Mouse (Mus musculus): ENCODE measurements around the gene Cdc42ep5. TPM values are rescaled to one million over a fixed set of nuclear protein-coding genes. Genes with fewer than 3 reads are reported as not detected.

Cdc42ep5 gene
- polyA plus RNA-seq, 1 experiment from 2014 or later = 32.1 TPM

DNA sequence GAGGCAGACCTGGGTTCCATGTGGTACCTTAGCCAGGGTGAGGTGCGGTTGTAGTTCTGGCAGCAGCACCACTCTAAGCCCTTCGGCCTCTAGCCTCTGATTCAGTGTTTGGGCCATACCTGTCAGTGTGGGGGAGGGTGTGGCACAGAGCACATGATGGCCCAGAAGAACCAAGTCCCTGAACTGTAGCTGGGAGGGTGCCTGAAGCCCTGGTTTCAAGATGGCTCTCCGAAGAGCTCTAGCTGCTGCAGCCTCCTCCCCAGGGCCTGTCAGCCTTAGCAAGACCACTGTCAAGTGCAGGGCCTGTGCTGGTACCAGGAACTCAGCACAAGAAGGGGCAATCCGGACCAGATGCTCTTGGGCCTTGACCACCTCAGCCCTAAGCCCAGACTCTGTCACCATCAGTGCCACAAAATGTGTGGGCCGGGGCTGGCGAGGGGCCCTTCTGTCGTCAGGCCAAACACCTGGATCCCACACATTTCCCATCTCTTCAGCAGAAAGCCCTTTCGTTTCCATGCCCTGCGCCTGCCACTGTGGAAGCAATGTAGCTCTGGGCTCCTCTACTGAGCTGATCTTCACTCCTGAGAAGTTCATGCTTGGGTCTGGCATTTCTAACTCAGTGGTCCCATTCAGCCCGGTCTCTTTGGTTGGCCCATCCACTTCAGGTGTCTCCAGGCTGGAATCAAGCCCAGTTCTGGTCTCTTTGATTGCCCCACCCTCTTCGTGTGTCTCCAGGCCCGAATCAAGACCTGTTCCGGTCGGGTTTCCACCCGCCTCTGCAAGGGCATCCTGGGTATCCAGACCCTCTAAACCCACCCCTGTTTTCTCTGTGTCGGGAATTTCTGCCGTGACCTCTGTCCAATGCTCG lies 16.1 kb downstream of the Cdc42ep5 start:
- Histone ChIP-seq H3K9ac (ENCODE audit: low read depth, low read length) (peak overlapping the region; percentile 71), H3K27ac (ENCODE audit: low read depth, low read length) (peak overlapping the region; percentile 84), H3K4me1 (ENCODE audit: control insufficient read depth, insufficient read depth, low read length) (peaks cover 14% of the 10 kb centered on the region; the same call in 1 of the 2 replicates), H3K36me3 (ENCODE audit: control insufficient read depth, insufficient read depth, low read length) (peaks cover 33% of the 10 kb centered on the region), H3K27me3 (ENCODE audit: control insufficient read depth, insufficient read depth, low read length) (peaks cover 11% of the 10 kb centered on the region; the same call in 1 of the 2 replicates), H3K9me3 (replicated peaks; ENCODE audit: control insufficient read depth, low read length) (no peaks in the 10 kb centered on the region), H3K4me3 (ENCODE audit: low read depth, low read length) (peak overlapping the region; percentile 59), H3K4me2 (peak overlapping the region; percentile 80)
- WGBS (ENCODE audit: insufficient replicate concordance) = 29% methylated on average over 18 of the region's 18 CpGs
- ATAC-seq (replicated peaks; ENCODE audit: insufficient number of reproducible peaks, low FRiP score, low TSS enrichment) = peak; percentile 11; the same call in 1 of the 2 replicates

GRCm38 (mm10) chr7:4147836-4148235 lies 16.8 kb downstream of the Cdc42ep5 start:
- no peak overlapping the region for H3K27ac ChIP-seq (ENCODE audit: low read depth, low read length)
- no peak for ATAC-seq (replicated peaks; ENCODE audit: insufficient number of reproducible peaks, low FRiP score, low TSS enrichment)
- H3K27me3 ChIP-seq (ENCODE audit: control insufficient read depth, insufficient read depth, low read length) = peaks cover 11% of the 10 kb centered on the region; the same call in 1 of the 2 replicates
- H3K4me1 ChIP-seq (ENCODE audit: control insufficient read depth, insufficient read depth, low read length) = peaks cover 14% of the 10 kb centered on the region; the same call in 1 of the 2 replicates
- peaks cover 39% of the 10 kb centered on the region for H3K36me3 ChIP-seq (ENCODE audit: control insufficient read depth, insufficient read depth, low read length)
- no peaks in the 10 kb centered on the region for H3K9me3 ChIP-seq (replicated peaks; ENCODE audit: control insufficient read depth, low read length)
- H3K4me2 ChIP-seq = peak overlapping the region; percentile 80; the same call in 1 of the 2 replicates
- no peak overlapping the region for H3K4me3 ChIP-seq (ENCODE audit: low read depth, low read length)
- WGBS (ENCODE audit: insufficient replicate concordance) = 85% methylated on average over 4 of the region's 4 CpGs
- no peak overlapping the region for H3K9ac ChIP-seq (ENCODE audit: low read depth, low read length)

GRCm38 (mm10) chr7:4147371-4147770 lies 17.3 kb downstream of the Cdc42ep5 start:
- Histone ChIP-seq H3K27me3 (ENCODE audit: control insufficient read depth, insufficient read depth, low read length) (peaks cover 11% of the 10 kb centered on the region; the same call in 1 of the 2 replicates), H3K36me3 (ENCODE audit: control insufficient read depth, insufficient read depth, low read length) (peaks cover 43% of the 10 kb centered on the region), H3K4me1 (ENCODE audit: control insufficient read depth, insufficient read depth, low read length) (peaks cover 14% of the 10 kb centered on the region; the same call in 1 of the 2 replicates), H3K4me2 (no peak overlapping the region), H3K9ac (ENCODE audit: low read depth, low read length) (no peak overlapping the region), H3K9me3 (replicated peaks; ENCODE audit: control insufficient read depth, low read length) (no peaks in the 10 kb centered on the region), H3K27ac (ENCODE audit: low read depth, low read length) (no peak overlapping the region), H3K4me3 (ENCODE audit: low read depth, low read length) (no peak overlapping the region)
- 86% methylated on average over 20 of the region's 20 CpGs for WGBS (ENCODE audit: insufficient replicate concordance)
- ATAC-seq (replicated peaks; ENCODE audit: insufficient number of reproducible peaks, low FRiP score, low TSS enrichment) = no peak

GRCm38 (mm10) chr7:4146241-4147180 lies 18.1 kb downstream of the Cdc42ep5 start:
- peaks cover 14% of the 10 kb centered on the region; the same call in 1 of the 2 replicates for H3K4me1 ChIP-seq (ENCODE audit: control insufficient read depth, insufficient read depth, low read length)
- no peak for ATAC-seq (replicated peaks; ENCODE audit: insufficient number of reproducible peaks, low FRiP score, low TSS enrichment)
- peaks cover 52% of the 10 kb centered on the region for H3K36me3 ChIP-seq (ENCODE audit: control insufficient read depth, insufficient read depth, low read length)
- 93% methylated on average over 23 of the region's 23 CpGs for WGBS (ENCODE audit: insufficient replicate concordance)
- H3K9me3 ChIP-seq (replicated peaks; ENCODE audit: control insufficient read depth, low read length) = no peaks in the 10 kb centered on the region
- no peak overlapping the region for H3K9ac ChIP-seq (ENCODE audit: low read depth, low read length)
- H3K4me2 ChIP-seq = no peak overlapping the region
- H3K4me3 ChIP-seq (ENCODE audit: low read depth, low read length) = no peak overlapping the region
- H3K27ac ChIP-seq (ENCODE audit: low read depth, low read length) = no peak overlapping the region
- H3K27me3 ChIP-seq (ENCODE audit: control insufficient read depth, insufficient read depth, low read length) = peaks cover 8% of the 10 kb centered on the region; the same call in 1 of the 2 replicates

DNA sequence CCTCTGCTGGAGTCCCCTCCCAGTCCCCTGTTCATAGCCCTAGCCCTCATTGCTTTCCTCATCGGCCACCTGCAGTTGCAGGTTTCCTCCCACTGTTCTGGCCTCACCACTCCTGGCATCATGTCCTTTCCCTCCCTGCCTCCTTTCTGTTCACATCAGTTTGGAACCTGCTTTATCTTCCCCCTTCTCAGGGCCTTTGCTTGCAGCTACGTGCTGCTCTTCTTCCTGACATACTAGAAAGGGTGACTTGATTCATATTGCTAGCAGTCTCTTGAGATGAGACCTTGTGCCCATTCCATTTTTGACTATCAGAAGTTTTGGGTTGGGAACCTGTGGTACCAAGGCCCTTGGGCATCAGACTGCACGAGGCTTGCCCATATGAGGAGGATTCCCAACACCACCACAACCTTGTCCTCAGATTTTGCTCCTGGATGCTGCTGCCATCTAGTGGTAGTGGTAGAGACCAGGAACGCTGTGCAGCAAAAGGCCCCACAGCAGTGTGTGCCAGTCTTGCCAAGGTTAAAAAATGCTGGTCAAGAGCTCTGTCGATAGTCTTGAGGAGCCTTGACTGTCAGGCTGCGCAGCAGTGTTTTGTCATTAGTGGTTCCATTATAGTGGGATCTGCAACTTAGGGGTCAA lies 19.0 kb downstream of the Cdc42ep5 start:
- H3K9me3 ChIP-seq (replicated peaks; ENCODE audit: control insufficient read depth, low read length) = no peaks in the 10 kb centered on the region
- H3K4me3 ChIP-seq (ENCODE audit: low read depth, low read length) = no peak overlapping the region
- peaks cover under 1% of the 10 kb centered on the region; the same call in 1 of the 2 replicates for H3K27me3 ChIP-seq (ENCODE audit: control insufficient read depth, insufficient read depth, low read length)
- no peak overlapping the region for H3K9ac ChIP-seq (ENCODE audit: low read depth, low read length)
- no peak overlapping the region for H3K4me2 ChIP-seq
- 69% methylated on average over 6 of the region's 6 CpGs for WGBS (ENCODE audit: insufficient replicate concordance)
- peaks cover 6% of the 10 kb centered on the region; the same call in 1 of the 2 replicates for H3K4me1 ChIP-seq (ENCODE audit: control insufficient read depth, insufficient read depth, low read length)
- peaks cover 55% of the 10 kb centered on the region for H3K36me3 ChIP-seq (ENCODE audit: control insufficient read depth, insufficient read depth, low read length)
- no peak for ATAC-seq (replicated peaks; ENCODE audit: insufficient number of reproducible peaks, low FRiP score, low TSS enrichment)
- no peak overlapping the region for H3K27ac ChIP-seq (ENCODE audit: low read depth, low read length)

DNA sequence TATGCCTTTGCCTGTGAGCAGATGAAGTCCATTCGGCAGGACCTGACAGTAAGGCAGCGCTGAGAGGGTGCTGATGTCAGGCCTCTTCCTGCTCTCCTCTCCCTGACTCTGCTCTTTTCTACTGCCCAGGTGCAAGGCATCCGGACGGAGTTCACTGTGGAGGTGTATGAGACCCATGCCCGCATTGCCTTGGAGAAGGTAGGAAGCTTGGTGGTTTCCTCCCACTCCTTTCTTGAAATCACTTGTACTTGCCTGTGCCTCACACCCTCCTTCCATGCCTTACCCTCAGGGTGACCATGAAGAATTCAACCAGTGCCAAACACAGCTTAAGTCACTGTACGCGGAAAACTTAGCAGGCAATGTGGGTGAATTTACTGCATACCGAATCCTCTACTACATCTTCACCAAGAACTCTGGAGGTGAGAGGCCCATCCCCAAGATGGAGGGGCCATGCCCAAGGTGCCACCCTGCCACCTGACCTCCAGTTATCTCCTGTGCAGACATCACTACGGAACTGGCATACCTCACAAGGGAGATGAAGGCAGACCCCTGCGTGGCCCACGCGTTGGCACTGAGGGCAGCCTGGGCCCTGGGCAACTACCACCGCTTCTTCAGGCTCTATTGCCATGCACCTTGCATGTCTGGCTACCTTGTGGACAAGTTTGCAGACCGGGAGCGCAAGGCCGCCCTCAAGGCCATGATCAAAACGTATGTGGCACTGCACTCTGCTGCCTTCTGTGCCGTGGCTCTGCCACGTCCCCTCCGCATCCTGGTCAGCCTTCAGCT lies 19.7 kb downstream of the Cdc42ep5 start:
- Histone ChIP-seq H3K27ac (ENCODE audit: low read depth, low read length) (no peak overlapping the region), H3K9ac (ENCODE audit: low read depth, low read length) (no peak overlapping the region), H3K4me3 (ENCODE audit: low read depth, low read length) (no peak overlapping the region), H3K4me2 (no peak overlapping the region), H3K4me1 (ENCODE audit: control insufficient read depth, insufficient read depth, low read length) (peaks cover 6% of the 10 kb centered on the region; the same call in 1 of the 2 replicates), H3K27me3 (ENCODE audit: control insufficient read depth, insufficient read depth, low read length) (no peaks in the 10 kb centered on the region), H3K9me3 (replicated peaks; ENCODE audit: control insufficient read depth, low read length) (no peaks in the 10 kb centered on the region), H3K36me3 (ENCODE audit: control insufficient read depth, insufficient read depth, low read length) (peaks cover 61% of the 10 kb centered on the region)
- WGBS (ENCODE audit: insufficient replicate concordance) = 94% methylated on average over 20 of the region's 20 CpGs
- ATAC-seq (replicated peaks; ENCODE audit: insufficient number of reproducible peaks, low FRiP score, low TSS enrichment) = no peak

DNA sequence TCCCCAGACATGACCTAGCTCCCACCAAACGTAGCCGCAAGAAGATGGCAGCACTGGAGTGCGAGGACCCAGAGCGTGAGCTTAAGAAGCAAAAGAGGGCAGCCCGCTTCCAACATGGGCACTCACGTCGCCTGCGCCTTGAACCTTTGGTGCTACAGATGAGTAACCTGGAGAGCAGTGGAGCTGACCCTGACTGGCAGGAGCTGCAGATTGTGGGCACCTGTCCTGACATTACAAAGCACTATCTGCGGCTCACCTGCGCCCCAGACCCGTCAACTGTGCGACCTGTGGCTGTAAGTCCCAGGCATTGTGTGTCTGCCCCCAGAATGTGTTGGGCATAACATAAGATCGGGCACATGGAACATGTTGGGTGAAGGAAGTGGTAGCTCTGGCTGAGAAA lies 20.6 kb downstream of the Cdc42ep5 start:
- peaks cover 6% of the 10 kb centered on the region; the same call in 1 of the 2 replicates for H3K4me1 ChIP-seq (ENCODE audit: control insufficient read depth, insufficient read depth, low read length)
- ATAC-seq (replicated peaks; ENCODE audit: insufficient number of reproducible peaks, low FRiP score, low TSS enrichment) = no peak
- no peak overlapping the region for H3K27ac ChIP-seq (ENCODE audit: low read depth, low read length)
- H3K9ac ChIP-seq (ENCODE audit: low read depth, low read length) = no peak overlapping the region
- peaks cover 70% of the 10 kb centered on the region for H3K36me3 ChIP-seq (ENCODE audit: control insufficient read depth, insufficient read depth, low read length)
- 92% methylated on average over 13 of the region's 13 CpGs for WGBS (ENCODE audit: insufficient replicate concordance)
- no peaks in the 10 kb centered on the region for H3K9me3 ChIP-seq (replicated peaks; ENCODE audit: control insufficient read depth, low read length)
- H3K27me3 ChIP-seq (ENCODE audit: control insufficient read depth, insufficient read depth, low read length) = no peaks in the 10 kb centered on the region
- H3K4me2 ChIP-seq = no peak overlapping the region
- H3K4me3 ChIP-seq (ENCODE audit: low read depth, low read length) = no peak overlapping the region
